Mouse (Mus musculus): ENCODE measurements around the gene Vcan.

Gene Vcan

DNA sequence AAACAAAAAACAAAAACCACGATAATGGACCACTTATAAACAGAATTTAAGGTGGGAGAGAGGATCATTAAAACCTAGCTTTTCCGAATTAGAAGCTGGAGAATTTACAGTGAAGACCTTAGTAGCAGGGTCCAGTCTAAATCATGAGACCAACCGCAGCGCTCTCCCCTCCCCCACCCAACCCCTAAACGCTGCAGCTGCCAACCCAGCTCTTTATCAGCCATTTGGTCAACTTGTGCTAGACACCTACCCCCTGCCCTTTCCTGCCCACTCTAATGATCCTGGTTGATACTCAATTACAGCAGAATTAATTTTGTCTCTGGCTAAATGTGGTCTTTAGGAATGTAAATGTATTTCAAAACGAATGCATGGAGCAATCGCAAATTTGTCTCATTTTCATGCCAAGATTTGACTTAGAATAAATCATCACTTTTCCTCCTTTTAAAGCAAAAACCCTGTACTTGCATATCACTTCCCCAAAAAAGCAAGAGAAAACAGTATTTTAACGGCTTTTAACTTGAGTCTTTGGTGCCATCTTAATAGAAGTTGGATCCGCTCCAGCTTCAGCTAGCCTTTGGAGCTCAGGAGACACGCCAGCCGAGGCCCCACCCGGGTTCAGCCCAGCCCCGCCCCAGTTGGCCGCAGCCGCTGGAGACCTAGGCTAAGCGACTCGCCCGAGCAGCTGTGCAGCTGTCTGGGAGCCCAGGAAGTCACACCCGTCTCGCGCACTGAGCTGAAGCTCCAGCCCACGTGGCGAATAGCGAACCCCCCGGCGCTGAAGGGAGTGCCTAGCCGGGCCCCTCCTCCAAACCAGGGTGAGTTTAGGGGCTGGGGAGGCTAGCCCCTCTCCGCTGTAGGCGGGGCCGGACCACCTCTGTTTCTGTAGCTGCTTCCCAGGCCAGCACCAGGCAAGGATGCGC is 3.3 kb downstream of the Vcan start:
- in situ Hi-C loops (cut with MboI; ENCODE audit: low pct_unique_long_range_greater_than_20kb in 1 of 2, low sequenced_read_pairs in 2 of 2, unreplicated experiment in 1 of 2), result no loop called here

- in situ Hi-C loops (cut with MboI; ENCODE audit: low pct_unique_long_range_greater_than_20kb in 1 of 2, low sequenced_read_pairs in 2 of 2, unreplicated experiment in 1 of 2), result no loop called here
These were observed 4.0 kb downstream of the Vcan start for GRCm38 (mm10) chr13:89738275-89738674.

DNA sequence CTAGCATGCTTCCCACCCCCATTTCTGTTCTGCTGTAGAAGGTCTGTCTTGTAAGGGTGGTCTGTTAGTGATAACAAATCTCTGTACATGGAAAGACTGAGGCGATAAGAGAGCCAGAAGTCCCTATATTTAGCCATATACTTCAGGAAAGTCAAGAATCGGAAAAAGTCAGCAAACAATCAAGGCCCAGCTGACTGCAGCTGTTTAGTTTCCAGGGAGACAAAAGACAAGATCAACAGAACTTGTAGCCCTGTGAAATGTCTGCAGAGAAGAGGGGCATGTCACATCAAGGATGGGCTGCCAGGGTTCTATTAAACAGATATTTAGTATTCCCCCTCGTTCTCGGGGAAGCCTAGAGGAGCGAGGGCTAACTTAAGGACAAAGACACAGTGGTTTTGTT is 7.2 kb downstream of the Vcan start:
- in situ Hi-C loops (cut with MboI; ENCODE audit: low pct_unique_long_range_greater_than_20kb in 1 of 2, low sequenced_read_pairs in 2 of 2, unreplicated experiment in 1 of 2), result no loop called here

- in situ Hi-C loops (cut with MboI; ENCODE audit: low pct_unique_long_range_greater_than_20kb in 1 of 2, low sequenced_read_pairs in 2 of 2, unreplicated experiment in 1 of 2), result no loop called here
These were observed 15.8 kb downstream of the Vcan start for GRCm38 (mm10) chr13:89726492-89726891.

DNA sequence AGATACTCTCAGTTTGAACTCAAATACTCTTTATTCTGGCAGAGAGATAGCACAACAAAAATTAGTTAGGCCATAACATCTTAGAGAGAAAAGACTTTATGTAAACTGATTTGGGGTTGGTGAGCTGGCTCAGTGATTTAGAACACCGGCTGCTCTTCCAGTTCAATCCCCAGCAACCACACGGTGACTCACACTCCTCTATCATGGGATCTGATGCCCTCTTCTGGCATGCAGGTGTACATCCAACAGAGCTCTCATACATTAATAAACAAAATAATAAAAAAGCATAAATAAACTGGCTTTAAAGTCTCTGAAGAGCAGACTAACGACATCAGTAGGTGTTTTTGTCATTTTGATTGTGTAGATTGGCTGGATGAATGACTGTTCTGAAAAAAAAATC is 21.8 kb downstream of the Vcan start:
- in situ Hi-C loops (cut with MboI; ENCODE audit: low pct_unique_long_range_greater_than_20kb in 1 of 2, low sequenced_read_pairs in 2 of 2, unreplicated experiment in 1 of 2), result no loop called here

- in situ Hi-C loops (cut with MboI; ENCODE audit: low pct_unique_long_range_greater_than_20kb in 1 of 2, low sequenced_read_pairs in 2 of 2, unreplicated experiment in 1 of 2), result no loop called here
These were observed 32.7 kb downstream of the Vcan start for GRCm38 (mm10) chr13:89709497-89710201.

DNA sequence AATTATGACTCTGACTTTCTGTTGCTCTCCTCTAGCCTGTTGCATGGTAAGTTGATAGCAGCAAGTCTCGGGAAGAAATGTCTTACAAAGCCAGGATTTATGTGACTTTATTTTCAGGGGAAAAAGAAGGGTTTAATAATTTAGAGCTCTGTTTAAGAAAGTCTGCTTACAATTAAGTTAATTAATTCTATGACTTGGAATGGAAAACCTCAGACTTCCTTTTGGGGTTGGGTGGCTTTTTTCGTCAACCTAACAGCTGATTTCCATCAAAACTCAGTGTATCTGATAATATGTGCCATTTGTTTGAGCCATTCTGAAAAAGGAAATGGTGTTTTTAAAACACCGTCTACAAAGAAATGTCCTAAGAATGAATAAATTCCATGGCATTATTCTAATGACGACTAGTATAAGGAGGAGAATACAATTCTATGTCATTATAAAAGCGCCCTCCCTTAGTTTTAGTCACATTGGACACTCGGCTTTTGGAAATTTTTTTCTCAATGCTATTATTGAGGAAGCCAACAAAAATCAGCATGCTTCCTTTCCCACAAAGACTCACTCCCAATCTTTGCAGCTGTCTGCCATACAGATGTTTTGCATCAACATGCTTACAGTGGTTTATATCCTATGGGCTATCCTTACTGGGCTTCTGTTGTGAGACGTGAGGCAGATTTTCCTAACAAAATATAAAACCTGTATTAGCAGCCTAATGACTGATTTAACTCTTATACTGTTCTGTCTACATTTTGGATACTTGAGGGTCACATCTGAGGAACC is 34.0 kb downstream of the Vcan start:
- in situ Hi-C loops (cut with MboI; ENCODE audit: low pct_unique_long_range_greater_than_20kb in 1 of 2, low sequenced_read_pairs in 2 of 2, unreplicated experiment in 1 of 2), result no loop called here

DNA sequence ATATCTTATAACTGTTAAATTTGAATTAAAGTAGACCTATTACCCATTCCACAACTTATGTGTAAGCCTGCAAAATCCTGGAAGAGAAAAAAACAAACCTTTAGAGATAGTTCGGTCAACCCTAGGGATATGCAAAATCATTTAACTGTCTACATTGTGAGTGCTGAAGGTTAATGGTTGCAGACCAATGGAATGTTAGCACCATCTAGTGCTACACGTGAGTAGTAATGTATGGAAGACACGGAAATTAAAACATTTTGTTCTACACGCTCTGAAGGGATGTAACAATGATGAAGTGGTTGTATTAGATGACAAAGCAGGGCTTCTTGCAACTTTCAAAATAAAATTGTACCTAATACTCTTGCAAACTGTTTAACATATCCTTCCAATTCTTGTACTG is 39.9 kb downstream of the Vcan start:
- in situ Hi-C loops (cut with MboI; ENCODE audit: low pct_unique_long_range_greater_than_20kb in 1 of 2, low sequenced_read_pairs in 2 of 2, unreplicated experiment in 1 of 2), result no loop called here

DNA sequence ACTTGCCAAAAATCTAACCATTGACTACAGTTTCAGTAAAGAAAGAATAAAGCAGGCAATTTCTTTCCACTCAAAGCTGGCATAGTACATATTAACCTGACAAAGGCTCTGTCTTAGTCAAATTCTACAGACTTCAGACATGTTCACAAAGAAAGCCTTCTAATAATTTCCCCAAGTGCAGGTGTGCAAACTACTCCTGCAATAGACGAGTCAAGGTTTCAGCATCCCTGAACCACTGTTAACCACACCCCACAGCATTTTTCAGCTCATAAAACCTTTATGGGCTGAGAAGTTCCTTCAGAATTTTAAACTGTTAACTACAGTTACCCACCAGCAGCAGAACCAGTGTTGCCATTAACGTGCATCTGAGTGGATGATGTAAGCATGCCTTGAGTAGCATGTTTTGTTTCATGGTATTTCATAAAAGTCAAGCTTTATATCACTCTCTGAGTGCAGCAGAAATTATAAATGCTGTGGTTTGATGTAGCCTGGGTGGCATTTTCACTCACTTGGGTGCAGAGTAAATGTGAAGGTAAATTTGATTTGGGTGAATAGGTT is 42.2 kb downstream of the Vcan start:
- in situ Hi-C loops (cut with MboI; ENCODE audit: low pct_unique_long_range_greater_than_20kb in 1 of 2, low sequenced_read_pairs in 2 of 2, unreplicated experiment in 1 of 2), result no loop called here

DNA sequence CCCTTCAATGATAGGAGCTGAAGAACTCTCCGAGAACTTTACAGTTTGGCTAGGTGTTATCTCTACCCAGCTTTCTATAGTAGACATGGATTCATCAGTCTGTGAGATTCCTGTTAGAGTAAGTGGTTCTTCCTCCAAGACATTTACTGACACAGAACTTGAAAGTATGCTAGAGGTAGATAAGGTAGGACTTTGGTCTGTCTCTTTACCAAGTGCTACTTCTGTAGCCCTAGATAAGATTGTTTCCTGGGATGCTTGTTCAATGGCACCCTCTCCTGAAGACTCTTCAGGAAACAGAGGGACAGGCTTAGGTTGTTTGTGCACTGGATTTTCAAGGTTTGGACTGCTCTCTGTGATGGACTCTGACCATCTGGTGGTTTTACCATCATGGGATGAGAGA is 49.7 kb downstream of the Vcan start:
- in situ Hi-C loops (cut with MboI; ENCODE audit: low pct_unique_long_range_greater_than_20kb in 1 of 2, low sequenced_read_pairs in 2 of 2, unreplicated experiment in 1 of 2), result no loop called here

- in situ Hi-C loops (cut with MboI; ENCODE audit: low pct_unique_long_range_greater_than_20kb in 1 of 2, low sequenced_read_pairs in 2 of 2, unreplicated experiment in 1 of 2), result no loop called here
These were observed 58.8 kb downstream of the Vcan start for GRCm38 (mm10) chr13:89683490-89683889.

GRCm38 (mm10) chr13:89682254-89682653 is 60.1 kb downstream of the Vcan start:
- in situ Hi-C loops (cut with MboI; ENCODE audit: low pct_unique_long_range_greater_than_20kb in 1 of 2, low sequenced_read_pairs in 2 of 2, unreplicated experiment in 1 of 2), result no loop called here

DNA sequence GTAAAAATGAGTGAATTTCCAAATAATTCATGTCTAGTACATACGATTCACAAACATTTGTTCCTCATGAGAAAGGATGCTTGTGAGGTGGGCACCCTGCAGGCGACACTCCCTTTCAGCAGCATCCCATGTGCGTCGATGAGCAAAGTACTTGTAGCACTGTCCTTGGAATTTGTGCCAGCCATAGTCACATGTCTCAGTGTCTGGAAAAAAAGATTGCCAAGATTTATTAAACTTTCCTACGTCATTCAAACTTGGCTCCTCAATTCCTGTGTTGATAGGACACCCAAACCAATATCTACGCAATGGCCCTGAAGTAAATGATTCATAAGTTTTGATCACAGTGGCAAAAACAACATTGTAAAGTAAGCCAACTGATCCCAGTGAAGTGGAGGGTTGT is 62.6 kb downstream of the Vcan start:
- in situ Hi-C loops (cut with MboI; ENCODE audit: low pct_unique_long_range_greater_than_20kb in 1 of 2, low sequenced_read_pairs in 2 of 2, unreplicated experiment in 1 of 2), result no loop called here

DNA sequence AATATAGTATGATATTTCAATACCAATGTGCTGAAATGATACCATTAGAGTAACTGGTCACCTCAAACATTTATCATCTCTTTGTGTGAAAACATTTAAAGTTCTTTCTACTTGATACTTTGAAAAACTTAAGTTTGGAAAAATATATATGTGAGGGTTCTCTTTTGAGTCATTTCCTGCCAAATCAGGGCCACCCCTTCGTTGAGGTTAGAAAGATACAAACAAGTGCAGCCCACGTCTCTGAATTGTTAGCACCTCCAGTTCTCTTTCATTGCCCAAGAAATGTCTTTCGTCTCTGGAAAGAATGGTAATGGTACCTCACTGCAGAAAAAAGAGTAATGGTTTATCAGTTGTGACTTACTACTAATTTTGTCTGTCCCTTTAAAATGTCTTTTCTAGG is 71.8 kb downstream of the Vcan start:
- in situ Hi-C loops (cut with MboI; ENCODE audit: low pct_unique_long_range_greater_than_20kb in 1 of 2, low sequenced_read_pairs in 2 of 2, unreplicated experiment in 1 of 2), result no loop called here

- in situ Hi-C loops (cut with MboI; ENCODE audit: low pct_unique_long_range_greater_than_20kb in 1 of 2, low sequenced_read_pairs in 2 of 2, unreplicated experiment in 1 of 2), result no loop called here
These were observed 73.1 kb downstream of the Vcan start for GRCm38 (mm10) chr13:89668981-89669880.

- in situ Hi-C loops (cut with MboI; ENCODE audit: low pct_unique_long_range_greater_than_20kb in 1 of 2, low sequenced_read_pairs in 2 of 2, unreplicated experiment in 1 of 2), result no loop called here
These were observed 74.2 kb downstream of the Vcan start for GRCm38 (mm10) chr13:89668069-89668468.

GRCm38 (mm10) chr13:89661688-89662087 is 80.6 kb downstream of the Vcan start:
- in situ Hi-C loops (cut with MboI; ENCODE audit: low pct_unique_long_range_greater_than_20kb in 1 of 2, low sequenced_read_pairs in 2 of 2, unreplicated experiment in 1 of 2), result no loop called here

- in situ Hi-C loops (cut with MboI; ENCODE audit: low pct_unique_long_range_greater_than_20kb in 1 of 2, low sequenced_read_pairs in 2 of 2, unreplicated experiment in 1 of 2), result no loop called here
These were observed 85.3 kb downstream of the Vcan start for GRCm38 (mm10) chr13:89657046-89657445.
